Mouse (Mus musculus) liver, embryonic 13.5 days (tissue): ENCODE results near the gene Zfp692. TPM values are rescaled to one million over a fixed set of nuclear protein-coding genes. Genes with fewer than 3 reads are reported as not detected.

Source experiments
- ATAC-seq: fragments of 200-750 bp; cut with Nextera tagmentation; 2 replicates; pipeline ENCODE4 v1.8.0; 2017; ENCODE audit warnings: low read depth, mild to moderate bottlenecking, moderate number of reproducible peaks, moderate library complexity
- DNase-seq: peaks from one replicate; pipeline ENCODE4 v3.0.0; 2022
- H3K27ac ChIP-seq: fragments of 300-500 bp; sonication (generic); 2 replicates; pipeline ENCODE4 v1.5.1; 2015; ENCODE audit warnings: moderate library complexity, mild to moderate bottlenecking, inconsistent platforms
- H3K27me3 ChIP-seq: fragments of 300-500 bp; sonication (generic); 2 replicates; pipeline ENCODE4 v1.6.1; 2015; ENCODE audit warnings: mild to moderate bottlenecking, inconsistent platforms
- H3K36me3 ChIP-seq: fragments of 300-500 bp; sonication (generic); 2 replicates; pipeline ENCODE4 v1.6.1; 2015; ENCODE audit warnings: mild to moderate bottlenecking, inconsistent platforms
- H3K4me1 ChIP-seq: fragments of 300-500 bp; sonication (generic); replicated peaks from 2 replicates; pipeline ENCODE4 v1.6.1; 2015; ENCODE audit warnings: inconsistent platforms
- H3K4me2 ChIP-seq: fragments of 300-500 bp; sonication (generic); 2 replicates; pipeline ENCODE4 v1.6.1; 2015; ENCODE audit warnings: inconsistent platforms, mild to moderate bottlenecking, moderate library complexity
- H3K4me3 ChIP-seq: fragments of 300-500 bp; sonication (generic); replicated peaks from 2 replicates; pipeline ENCODE4 v1.5.1; 2015; ENCODE audit warnings: mild to moderate bottlenecking, inconsistent platforms
- H3K9ac ChIP-seq: fragments of 300-500 bp; sonication (generic); 2 replicates; pipeline ENCODE4 v1.6.1; 2015; ENCODE audit warnings: mild to moderate bottlenecking, inconsistent platforms
- H3K9me3 ChIP-seq: fragments of 300-500 bp; sonication (generic); replicated peaks from 2 replicates; pipeline ENCODE4 v1.6.1; 2016; ENCODE audit warnings: inconsistent platforms
- WGBS: fragments of 180-500 bp; shearing (Covaris S2); methylation state at CpG from one replicate; pipeline ENCODE4 v1.1.7; 2015; ENCODE audit not compliant: insufficient replicate concordance; 5-methylcytosine and 5-hydroxymethylcytosine counted together
- polyA plus RNA-seq: library from polyadenylated mRNA; unstranded; fragments of >200 nt; fragmentation: Nextera tagmentation; extraction: Ambion mirVana; gene quantifications from 2 replicates; pipeline ENCODE4 v1.2.1, GENCODE M21; 2015

The Zfp692 gene
- polyA plus RNA-seq, 1 experiment from 2014 or later = 12.6 TPM

DNA sequence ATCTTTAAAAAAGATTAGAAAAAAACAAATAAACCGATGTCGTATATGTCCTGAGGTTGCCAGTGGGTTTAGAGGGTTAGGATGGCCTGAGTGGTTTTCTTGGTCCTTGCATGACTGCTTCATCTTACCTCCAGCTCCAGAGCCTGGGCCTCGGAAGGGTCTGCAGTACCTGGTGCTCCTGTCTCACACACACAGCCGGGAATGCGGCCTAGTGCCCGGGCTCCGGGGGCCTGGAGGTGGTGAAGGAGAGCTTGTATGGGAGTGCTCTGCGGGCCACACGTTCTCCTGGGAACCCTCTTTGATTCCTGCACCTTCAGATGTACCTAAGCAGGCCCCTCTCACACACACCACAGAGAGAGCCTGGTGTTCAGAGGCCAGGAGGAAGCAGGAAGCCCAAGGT is 1.8 kb downstream of the Zfp692 start:
- Histone ChIP-seq H3K27me3 (no peaks in the 10 kb centered on the region), H3K9me3 (no peaks in the 10 kb centered on the region), H3K4me1 (peaks cover 29% of the 10 kb centered on the region), H3K4me3 (no peak overlapping the region), H3K27ac (no peak overlapping the region), H3K9ac (no peak overlapping the region), H3K36me3 (peaks cover 30% of the 10 kb centered on the region), H3K4me2 (no peak overlapping the region)
- WGBS = 86% methylated on average over 9 of the region's 9 CpGs
- ATAC-seq (no peak), DNase-seq (no peak)

DNA sequence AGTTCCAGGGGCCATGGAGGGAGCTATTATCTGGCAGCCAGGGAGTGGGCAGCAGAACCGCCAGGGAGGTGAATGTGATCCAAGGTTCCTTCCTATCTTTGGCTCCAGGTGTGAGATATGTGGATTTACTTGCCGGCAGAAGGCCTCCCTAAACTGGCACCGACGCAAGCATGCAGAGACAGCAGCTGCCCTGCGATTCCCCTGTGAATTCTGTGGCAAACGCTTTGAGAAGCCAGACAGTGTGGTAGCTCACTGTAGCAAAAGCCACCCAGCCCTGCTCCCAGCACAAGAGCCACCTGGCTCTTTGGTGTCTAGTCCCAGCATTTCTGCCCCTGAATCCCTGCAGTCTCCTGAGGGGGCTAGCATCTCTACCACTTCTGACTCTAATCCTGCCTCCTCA is 7.2 kb downstream of the Zfp692 start:
- DNase-seq (no peak), ATAC-seq (no peak)
- no peaks in the 10 kb centered on the region for H3K9me3 ChIP-seq
- H3K27ac ChIP-seq = no peak overlapping the region
- no peaks in the 10 kb centered on the region for H3K27me3 ChIP-seq
- no peak overlapping the region for H3K4me2 ChIP-seq
- 81% methylated on average over 6 of the region's 6 CpGs for WGBS
- peaks cover 6% of the 10 kb centered on the region; the same call in 1 of the 2 replicates for H3K4me1 ChIP-seq
- no peak overlapping the region for H3K9ac ChIP-seq
- no peak overlapping the region for H3K4me3 ChIP-seq
- peaks cover 80% of the 10 kb centered on the region for H3K36me3 ChIP-seq

DNA sequence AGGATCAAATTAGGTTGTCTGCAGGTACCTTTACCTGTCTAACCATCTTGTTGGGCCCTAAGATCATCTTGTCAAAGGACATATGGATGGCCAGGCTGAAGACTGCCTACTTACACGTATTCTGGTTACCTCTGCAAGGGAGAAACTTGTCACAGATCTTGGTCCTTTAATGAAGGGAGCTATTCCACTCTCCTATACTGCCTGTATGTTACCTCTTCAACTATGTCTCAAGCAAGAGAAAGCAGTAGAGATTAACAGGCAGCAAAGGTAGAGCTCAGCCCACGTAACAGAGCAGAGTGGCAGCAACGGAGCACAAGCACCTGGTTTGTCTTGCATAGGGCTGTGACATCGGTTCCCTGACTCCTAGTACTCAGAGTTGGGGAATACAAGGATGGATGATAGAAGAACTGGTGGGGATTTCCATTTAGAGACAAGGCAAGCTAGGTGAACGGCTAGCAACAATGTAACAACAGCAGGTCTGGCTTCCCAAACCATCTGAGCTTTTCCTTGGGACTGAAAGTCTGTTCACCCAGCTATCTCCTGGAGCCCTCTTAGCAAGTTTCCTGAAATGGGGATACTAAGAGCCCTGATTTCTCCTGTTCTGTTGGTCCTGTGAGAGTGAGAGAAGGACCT is 8.8 kb downstream of the Zfp692 start:
- ATAC-seq (no peak), DNase-seq (no peak)
- Histone ChIP-seq H3K36me3 (peaks cover 85% of the 10 kb centered on the region), H3K9ac (no peak overlapping the region), H3K4me3 (no peak overlapping the region), H3K4me2 (no peak overlapping the region), H3K4me1 (peaks cover 8% of the 10 kb centered on the region; the same call in 1 of the 2 replicates), H3K27ac (no peak overlapping the region), H3K27me3 (no peaks in the 10 kb centered on the region), H3K9me3 (no peaks in the 10 kb centered on the region)
- WGBS = 87% methylated on average over 5 of the region's 5 CpGs

DNA sequence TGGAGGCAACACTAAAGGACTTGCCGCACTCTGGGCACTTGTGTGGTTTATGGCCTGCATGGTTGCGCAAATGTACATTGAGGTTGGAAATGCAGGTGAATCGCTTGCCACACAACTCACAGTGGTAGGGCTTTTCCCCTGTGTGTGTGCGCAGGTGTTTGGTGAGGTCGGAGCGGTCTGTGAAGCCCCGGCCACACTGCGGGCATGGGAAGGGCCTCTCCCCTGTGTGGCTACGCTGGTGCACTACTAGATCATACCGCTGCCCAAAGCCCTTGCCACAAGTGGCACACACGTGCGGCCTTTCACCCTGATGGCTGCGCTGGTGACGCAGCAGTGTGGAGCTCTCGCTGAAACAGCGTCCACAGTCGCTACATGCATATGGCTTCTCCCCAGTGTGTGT is 9.5 kb downstream of the Zfp692 start:
- ATAC-seq (peak; percentile 16; the same call in 1 of the 2 replicates), DNase-seq (no peak)
- Histone ChIP-seq H3K4me3 (no peak overlapping the region), H3K4me2 (no peak overlapping the region), H3K9me3 (no peaks in the 10 kb centered on the region), H3K27ac (no peak overlapping the region), H3K36me3 (peaks cover 89% of the 10 kb centered on the region), H3K27me3 (no peaks in the 10 kb centered on the region), H3K4me1 (peaks cover 14% of the 10 kb centered on the region), H3K9ac (no peak overlapping the region)
- 87% methylated on average over 17 of the region's 17 CpGs for WGBS

DNA sequence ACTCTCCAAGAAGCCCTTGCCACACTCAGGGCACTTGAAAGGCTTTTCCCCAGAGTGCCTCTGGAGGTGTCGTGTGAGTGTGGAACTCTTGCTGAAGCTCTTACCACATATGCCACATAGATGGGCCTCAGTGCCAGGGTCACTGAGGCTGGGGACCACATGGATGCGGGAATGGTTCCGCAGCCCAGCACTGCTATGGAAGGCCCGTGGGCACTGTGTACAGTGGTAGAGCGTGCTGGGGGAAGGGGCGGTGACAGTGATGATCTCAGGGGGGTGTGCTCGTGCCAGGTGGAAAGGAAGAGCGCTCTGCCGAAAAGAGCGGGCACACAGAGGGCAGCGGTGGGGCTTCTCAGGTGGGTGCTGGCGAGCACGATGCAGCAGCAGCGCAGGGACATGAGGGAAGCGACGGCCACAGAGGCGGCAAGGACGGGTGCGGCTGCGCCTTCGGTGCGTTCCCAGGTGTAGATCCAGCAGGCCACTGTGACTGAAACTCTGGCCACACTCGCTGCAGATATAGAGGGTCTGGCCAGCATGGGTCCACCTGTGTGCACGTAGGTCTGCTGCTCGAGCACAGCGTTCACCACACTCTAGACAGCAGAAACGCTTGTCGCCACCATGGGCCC is 10.0 kb downstream of the Zfp692 start:
- no peak for DNase-seq
- no peak overlapping the region for H3K27ac ChIP-seq
- WGBS = 84% methylated on average over 28 of the region's 28 CpGs
- no peaks in the 10 kb centered on the region for H3K9me3 ChIP-seq
- no peak overlapping the region for H3K4me2 ChIP-seq
- no peak overlapping the region for H3K9ac ChIP-seq
- ATAC-seq = 0 out of 2 replicates have a peak, but pooled peaks have one; percentile 16
- peaks cover 90% of the 10 kb centered on the region for H3K36me3 ChIP-seq
- H3K4me1 ChIP-seq = peaks cover 20% of the 10 kb centered on the region
- H3K4me3 ChIP-seq = no peak overlapping the region
- no peaks in the 10 kb centered on the region for H3K27me3 ChIP-seq

DNA sequence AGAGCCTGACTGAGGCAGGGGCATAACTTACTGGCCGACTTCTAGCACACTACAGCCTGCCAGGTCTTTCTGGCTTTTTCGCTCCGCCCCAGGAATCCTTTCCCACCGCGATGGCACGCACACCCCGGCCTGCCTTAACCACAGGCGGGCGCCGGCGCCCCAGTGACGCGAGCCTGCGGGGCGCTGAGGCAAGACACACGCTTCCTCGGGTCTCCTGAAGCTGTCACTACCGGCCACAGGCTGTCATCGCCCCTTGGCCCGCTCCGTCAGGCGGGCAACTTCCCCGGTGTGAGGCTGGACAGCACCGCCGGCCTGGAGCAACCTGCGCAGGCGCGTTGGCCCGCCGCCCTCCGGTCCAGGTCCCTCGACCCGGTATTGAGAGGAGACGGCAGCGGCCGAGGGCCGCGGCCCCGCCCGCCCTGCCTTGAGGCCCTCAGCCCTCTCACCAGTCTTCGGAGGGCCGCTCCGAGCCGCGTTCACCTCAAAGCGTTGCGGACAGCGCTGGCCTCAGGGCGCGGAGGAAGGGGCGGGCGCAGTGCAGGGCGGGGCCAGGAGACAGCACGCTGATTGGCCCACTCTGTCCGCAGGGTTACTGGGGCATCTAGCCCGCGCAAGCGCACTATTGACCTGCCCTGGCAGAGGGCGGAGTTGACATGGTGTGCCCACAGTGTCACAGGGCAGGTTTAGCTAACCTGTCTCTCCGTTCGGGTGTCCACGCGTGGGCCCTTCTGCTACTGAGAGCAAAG is 16.1 kb downstream of the Zfp692 start:
- H3K4me1 ChIP-seq = peaks cover 61% of the 10 kb centered on the region
- WGBS = under 1% methylated on average over 62 of the region's 63 CpGs
- peaks cover 54% of the 10 kb centered on the region for H3K36me3 ChIP-seq

DNA sequence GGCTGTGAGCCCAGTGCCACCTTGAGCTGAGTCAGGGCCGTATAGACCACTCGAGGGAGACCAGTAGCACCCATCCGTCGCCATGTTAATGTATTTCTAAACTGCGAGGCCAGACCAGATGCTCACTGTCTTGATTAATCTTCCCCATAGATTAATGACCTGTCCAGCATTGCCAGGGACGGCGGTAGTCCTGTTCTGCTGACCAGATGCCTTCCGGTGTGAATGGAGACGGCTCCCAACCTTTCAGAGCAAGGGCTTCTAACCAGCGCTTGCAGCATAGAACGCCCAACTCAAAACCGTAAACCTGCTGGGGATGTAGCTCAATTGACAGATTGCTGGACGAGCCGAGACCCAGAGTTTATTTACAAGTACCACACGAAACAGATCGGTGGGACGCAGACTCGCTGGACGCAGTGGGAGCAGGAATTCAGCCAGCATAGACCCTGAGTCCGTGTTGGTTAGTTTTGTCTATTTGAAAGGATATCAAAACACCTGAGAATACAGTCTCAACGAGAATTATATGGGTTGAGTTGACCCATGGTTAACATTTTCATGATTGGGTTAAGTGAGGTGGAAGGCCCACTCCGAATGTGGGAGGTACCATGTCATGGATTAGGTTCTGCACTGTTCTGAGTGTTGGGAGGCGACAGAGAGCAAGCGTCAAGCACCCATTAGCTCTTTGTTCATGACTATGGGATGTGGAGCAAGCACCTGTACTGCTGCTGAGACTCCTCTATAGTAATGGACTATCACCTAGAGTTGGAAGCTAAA is 16.9 kb downstream of the Zfp692 start:
- H3K27me3 ChIP-seq = no peaks in the 10 kb centered on the region
- peaks cover 53% of the 10 kb centered on the region for H3K36me3 ChIP-seq
- WGBS = 10% methylated on average over 24 of the region's 24 CpGs
- H3K4me3 ChIP-seq = peak overlapping the region; percentile 84
- peak overlapping the region; percentile 99 for H3K27ac ChIP-seq
- no peaks in the 10 kb centered on the region for H3K9me3 ChIP-seq
- peak overlapping the region; percentile 92 for H3K4me2 ChIP-seq
- ATAC-seq (0 out of 2 replicates have a peak, but pooled peaks have one; percentile 1), DNase-seq (no peak)
- peak overlapping the region; percentile 96 for H3K9ac ChIP-seq
- H3K4me1 ChIP-seq = peaks cover 68% of the 10 kb centered on the region

More for the DNA sequence above, 16.1 kb downstream of the Zfp692 start:
- no peaks in the 10 kb centered on the region for H3K27me3 ChIP-seq
- H3K9ac ChIP-seq = peak overlapping the region; percentile 96
- peak overlapping the region; percentile 99 for H3K27ac ChIP-seq
- peak overlapping the region; percentile 92 for H3K4me2 ChIP-seq
- H3K4me3 ChIP-seq = peak overlapping the region; percentile 84
- ATAC-seq = peak; percentile 98
- no peaks in the 10 kb centered on the region for H3K9me3 ChIP-seq
- DNase-seq = peak; percentile 98

DNA sequence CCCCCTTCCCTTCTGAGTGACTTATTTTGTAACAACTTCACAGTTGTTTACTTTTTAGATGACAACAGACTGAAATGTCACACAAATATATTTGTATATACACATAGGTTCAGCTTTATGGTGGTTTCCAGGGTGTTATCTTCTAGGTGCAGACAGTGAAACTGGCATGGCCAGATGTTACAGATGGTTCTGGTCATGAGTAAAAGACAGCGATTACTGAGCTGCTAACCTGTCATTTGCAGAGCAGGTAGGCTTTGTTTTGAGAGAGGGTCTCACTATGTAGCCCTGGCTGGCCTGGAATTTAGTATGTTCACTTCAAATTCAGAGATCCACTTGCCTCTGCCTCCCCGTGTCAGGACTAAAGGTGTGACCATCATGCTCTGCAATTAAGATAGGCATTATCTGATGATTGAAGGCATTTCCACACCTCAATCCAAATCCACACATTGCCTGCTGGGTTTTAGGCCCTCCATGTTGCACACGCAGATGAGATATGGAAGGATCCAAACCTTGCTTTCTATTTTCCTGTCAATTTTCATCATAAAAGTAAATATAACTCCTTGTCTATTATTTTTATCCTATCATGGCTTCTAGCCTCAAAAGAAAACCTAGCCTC is 17.9 kb downstream of the Zfp692 start:
- DNase-seq = peak; percentile 38
- Histone ChIP-seq H3K36me3 (peaks cover 43% of the 10 kb centered on the region), H3K9ac (peak overlapping the region; percentile 43; the same call in 1 of the 2 replicates), H3K27ac (peak overlapping the region; percentile 99), H3K9me3 (no peaks in the 10 kb centered on the region), H3K27me3 (no peaks in the 10 kb centered on the region), H3K4me3 (0 out of 2 replicates have a peak overlapping the region, but pooled peaks have one; percentile 1), H3K4me1 (peaks cover 77% of the 10 kb centered on the region), H3K4me2 (peak overlapping the region; percentile 92)
- 27% methylated on average over 3 of the region's 3 CpGs for WGBS
- no peak for ATAC-seq

DNA sequence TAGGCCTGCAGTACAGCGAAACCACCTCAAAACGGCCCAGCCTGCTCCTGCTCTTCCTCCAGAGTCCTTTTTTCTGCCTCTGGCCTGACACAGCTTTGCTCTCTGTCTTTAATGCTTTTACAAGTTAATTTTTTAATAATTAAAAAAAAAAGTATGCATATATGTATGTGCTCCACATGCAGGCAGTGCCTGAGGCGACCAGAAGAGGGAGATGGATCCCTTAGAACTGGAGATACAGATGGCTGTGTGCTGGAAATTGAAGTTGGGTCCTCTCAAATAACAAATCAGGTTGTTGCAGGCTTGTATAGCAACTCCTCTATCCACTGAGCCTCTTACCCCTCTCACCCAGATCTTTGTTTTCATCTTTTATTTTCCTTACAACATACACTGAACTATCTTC is 19.9 kb downstream of the Zfp692 start:
- DNase-seq = no peak
- no peak overlapping the region for H3K4me3 ChIP-seq
- 81% methylated on average over 3 of the region's 3 CpGs for WGBS

DNA sequence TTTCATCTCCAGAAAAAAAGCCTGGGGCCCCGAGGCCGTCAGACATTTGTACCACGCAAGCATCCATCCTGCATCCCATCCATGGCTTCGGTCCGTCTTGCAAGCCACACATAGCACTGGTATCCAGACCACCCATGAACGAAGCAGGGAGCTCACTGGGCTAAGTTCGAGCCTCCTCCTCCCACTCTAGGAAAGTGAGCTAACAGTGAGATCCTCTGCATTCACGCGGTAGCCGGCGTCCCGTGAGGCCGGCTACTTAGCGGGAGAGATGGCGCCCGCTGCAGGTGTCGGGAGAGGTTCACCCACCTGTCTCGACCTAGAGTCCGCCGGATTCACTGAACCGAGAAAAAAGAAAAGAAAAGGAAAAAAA is 23.0 kb downstream of the Zfp692 start:
- WGBS = under 1% methylated on average over 21 of the region's 21 CpGs
- DNase-seq (no peak), ATAC-seq (peak; percentile 19; the same call in 1 of the 2 replicates)
- peaks cover 78% of the 10 kb centered on the region for H3K4me1 ChIP-seq
- H3K9me3 ChIP-seq = no peaks in the 10 kb centered on the region
- peak overlapping the region; percentile 98 for H3K4me2 ChIP-seq
- H3K9ac ChIP-seq = peak overlapping the region; percentile 91
- peaks cover 45% of the 10 kb centered on the region for H3K36me3 ChIP-seq
- peak overlapping the region; percentile 93 for H3K4me3 ChIP-seq
- H3K27me3 ChIP-seq = no peaks in the 10 kb centered on the region
- H3K27ac ChIP-seq = peak overlapping the region; percentile 94

More for the DNA sequence above, 19.9 kb downstream of the Zfp692 start:
- ATAC-seq = no peak
- Histone ChIP-seq H3K27me3 (no peaks in the 10 kb centered on the region), H3K36me3 (peaks cover 23% of the 10 kb centered on the region), H3K9ac (no peak overlapping the region), H3K4me2 (no peak overlapping the region), H3K9me3 (no peaks in the 10 kb centered on the region), H3K27ac (no peak overlapping the region), H3K4me1 (peaks cover 72% of the 10 kb centered on the region)
